Mouse (Mus musculus) urinary bladder, postnatal 4 days (tissue): ENCODE data around the gene Map1s.
"Not testable (repeated sequence)": the region's sequence is repeated elsewhere in the genome, so short reads cannot be mapped to it uniquely, and the experiment has no call there.

ENCODE experiments used
- DNase-seq, 2 experiments: peaks; one replicate each; pipeline ENCODE4 v3.0.0; 2021 to 2022; ENCODE audit warnings: low spot score in 2 of 2

The Map1s gene

DNA sequence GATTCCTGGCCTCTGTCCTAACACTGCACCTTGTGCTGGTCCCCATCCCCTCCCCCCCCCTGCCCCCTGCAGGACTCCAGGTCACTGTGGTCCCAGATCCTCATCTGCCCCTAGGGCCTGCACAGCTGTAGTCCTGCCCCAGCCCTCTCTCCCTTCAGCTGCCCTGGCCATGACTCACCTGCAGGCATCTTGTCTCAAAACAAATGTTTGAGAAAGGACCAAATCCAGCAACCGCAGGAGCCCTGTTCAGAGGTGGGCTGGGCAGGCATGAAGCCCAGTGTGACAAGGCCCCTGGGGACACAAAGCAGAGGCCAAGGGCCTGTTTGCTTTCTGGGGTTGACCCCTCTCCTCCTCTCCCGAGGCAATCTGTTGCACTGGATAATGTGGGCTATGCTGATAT lies 27.6 kb upstream of the Map1s start:
- DNase-seq, result no peak

DNA sequence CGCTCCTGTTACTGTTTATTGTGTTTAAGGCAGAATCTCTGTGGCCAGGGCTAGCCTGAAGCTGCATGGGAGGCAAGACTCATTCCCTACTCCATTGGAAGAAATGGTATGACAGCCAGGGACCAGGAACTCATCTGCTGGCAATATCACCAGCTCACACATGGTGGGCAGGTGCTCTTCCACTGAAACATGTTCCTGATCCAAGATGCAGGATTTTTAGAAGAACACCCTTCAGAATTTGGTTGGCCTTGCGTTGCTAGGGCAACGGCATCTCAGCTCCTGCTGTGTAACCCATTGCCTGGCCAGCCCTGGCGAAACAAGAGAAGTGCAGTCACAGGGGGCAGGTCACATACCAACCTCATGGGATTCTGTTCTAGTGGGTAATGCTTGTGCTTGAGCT lies 26.2 kb upstream of the Map1s start:
- no peak for DNase-seq

DNA sequence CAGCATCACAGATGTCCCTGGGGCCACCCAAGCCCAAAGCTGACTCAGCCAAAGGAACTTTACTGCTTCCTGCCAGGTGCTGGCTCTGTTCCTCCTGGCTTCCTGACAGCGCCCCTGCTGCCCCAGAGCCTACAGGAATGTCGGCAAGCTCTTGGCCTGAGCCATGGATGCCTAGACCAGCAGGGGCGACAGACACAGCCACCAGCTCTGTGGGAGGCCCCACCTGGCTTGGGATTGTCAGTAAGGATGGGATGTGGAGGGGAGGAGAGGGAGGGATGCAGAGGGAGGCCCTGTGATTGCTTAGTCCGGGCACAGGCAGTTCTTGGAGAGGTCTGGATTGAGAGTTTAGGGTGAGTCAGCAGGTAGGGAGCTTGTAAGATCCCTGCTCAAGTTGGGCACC lies 25.6 kb upstream of the Map1s start:
- no peak for DNase-seq

DNA sequence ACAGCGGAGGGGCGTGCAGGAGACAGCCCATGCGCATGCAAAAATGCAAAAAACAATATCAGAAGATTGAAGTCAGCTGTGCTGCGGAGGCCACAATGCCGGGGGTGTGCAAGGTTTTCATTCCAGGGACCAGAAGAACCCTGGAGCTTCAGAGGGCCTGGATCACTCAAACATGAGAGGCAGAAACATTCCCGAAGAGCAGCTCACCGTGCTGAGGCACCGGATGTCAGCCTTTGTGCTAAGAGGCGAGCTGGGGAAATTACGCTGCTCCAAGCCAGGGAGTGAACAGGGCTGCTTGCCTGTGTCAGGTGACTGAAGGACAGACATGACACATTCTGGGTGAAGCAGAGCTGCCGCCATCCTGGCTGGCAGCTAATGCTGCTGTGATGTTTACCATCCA lies 25.2 kb upstream of the Map1s start:
- DNase-seq, result no peak

DNA sequence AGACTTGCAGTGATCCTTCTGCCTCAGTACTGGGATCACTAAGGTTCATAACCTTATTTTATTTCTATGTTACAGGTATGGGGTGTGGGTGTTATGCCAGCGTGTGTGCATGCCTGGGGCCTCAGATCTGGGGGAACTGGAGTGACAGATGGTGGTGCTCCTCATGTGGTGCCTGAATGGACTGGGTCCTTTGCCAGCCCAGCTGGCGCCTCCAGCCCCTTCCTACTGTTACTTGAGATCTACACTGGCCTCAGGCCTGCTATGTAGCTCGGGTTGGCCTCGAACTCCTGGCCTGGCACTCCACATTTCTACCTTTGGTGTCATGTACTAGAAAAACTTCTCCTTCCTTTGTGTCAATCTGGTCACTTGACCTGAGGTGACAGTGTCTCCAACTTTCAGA lies 21.5 kb upstream of the Map1s start:
- DNase-seq, result no peak

DNA sequence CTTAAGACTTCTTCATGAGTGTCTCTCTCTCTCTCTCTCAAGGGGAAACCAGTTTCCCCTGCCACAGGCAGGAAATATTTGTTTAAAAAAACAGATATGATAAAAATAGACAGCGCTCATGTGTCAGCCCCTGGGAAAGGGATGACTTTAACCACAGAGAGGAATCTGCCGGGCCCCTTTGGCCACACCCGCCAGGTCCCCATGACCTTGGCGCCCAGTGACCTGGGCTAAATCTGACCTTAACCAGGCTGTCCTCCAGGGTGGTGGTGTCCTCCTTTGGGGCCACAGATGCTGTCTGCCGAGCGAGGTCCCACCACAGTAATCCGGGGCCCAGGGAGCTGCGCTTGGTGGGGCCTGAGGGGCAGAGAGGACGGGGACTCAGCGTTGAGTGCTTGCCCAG lies 21.0 kb upstream of the Map1s start:
- no peak for DNase-seq

- DNase-seq, result no peak
Measured at GRCm38 (mm10) chr8:70885612-70886011, 20.1 kb upstream of the Map1s start.

- DNase-seq, result no peak
Measured at GRCm38 (mm10) chr8:70887669-70888068, 18.1 kb upstream of the Map1s start.

GRCm38 (mm10) chr8:70890656-70891055 lies 15.1 kb upstream of the Map1s start:
- DNase-seq, result no peak

DNA sequence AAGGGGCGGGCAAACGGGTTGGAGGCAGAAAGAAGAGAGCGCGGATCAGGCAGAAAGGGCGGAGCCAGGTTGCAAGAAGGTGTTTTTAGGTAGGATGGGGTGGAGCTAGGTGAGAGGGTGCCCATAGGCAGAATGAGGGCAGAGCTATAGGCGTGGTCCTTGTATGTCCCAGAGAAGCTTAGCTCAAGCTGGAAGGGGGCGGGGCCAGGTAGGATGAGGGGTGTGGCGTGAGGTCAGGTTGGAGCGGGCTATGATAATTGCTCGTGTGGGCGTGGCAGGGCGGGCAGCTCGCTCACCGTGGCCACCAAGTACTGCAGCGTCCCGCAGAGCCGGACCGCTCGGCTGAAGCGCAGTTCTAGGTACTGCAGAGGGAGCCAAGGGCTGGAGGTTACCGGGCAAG lies 14.4 kb upstream of the Map1s start:
- DNase-seq, result no peak

DNA sequence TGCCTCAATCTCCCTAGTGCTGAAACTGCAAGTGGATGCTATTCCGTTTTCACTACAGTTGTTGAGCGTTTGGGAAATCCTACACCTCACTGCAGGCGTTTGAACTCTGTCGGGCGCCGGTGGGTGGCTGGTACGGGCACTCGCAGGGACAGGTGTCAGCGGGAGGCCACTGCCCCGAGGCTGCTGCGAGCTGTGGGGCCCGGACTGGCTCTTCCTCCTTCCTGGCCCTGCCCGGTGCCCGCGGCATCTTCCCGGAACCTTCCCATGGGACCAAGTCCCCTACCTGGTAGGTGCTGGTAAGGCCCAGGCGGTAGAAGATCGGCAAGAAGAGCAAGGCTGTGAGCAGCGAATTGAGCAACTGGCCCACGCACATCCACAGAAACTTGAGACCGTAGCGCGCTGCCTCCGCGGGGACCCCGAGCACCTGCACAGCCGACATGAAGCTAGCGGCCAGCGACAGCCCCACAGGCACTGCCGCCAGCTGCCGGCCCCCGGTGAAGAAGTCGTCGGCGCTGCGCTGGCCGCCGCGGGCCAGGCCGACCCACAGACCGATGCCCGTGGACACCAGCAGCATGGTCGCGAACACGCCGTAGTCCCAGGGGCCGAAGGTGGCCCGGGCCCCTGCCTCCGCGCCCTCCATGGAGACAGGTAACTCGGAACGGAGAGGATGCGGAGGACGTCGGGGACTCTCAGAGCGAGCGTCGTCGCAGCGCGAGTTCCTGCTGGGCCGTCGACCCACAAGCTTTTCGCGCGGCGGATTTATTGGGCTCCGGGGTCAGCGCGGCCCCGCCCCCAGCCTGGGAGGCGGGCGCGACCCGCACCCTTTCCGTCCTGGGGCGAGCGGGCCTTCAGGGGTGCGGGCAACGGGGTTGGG lies 13.5 kb upstream of the Map1s start, which contains the start of gene Slc5a5:
Slc5a5 (minus strand) TSS at position 736 of the 874 bp plus-strand sequence.
- no peak for DNase-seq

- no peak for DNase-seq
Measured at GRCm38 (mm10) chr8:70892896-70893655, 12.7 kb upstream of the Map1s start.

GRCm38 (mm10) chr8:70893656-70894384 lies 11.9 kb upstream of the Map1s start:
- peak; percentile 66 to 82 for DNase-seq

DNA sequence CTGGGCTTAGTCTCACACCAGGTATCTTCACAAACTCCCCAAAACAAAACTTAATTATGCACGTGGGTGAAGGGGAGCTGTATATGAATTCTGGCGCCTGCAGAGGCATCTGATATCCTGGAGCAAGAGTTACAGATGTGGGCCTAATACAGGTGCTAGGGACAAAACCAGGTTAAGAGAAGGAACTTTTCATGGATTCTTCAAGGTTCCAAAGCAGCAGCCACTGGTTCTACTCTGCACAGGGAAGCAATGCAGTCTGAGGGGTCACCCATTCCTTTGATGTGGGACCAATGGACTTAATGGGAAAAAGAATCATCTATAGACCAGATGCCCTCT lies 11.4 kb upstream of the Map1s start:
- no peak for DNase-seq

DNA sequence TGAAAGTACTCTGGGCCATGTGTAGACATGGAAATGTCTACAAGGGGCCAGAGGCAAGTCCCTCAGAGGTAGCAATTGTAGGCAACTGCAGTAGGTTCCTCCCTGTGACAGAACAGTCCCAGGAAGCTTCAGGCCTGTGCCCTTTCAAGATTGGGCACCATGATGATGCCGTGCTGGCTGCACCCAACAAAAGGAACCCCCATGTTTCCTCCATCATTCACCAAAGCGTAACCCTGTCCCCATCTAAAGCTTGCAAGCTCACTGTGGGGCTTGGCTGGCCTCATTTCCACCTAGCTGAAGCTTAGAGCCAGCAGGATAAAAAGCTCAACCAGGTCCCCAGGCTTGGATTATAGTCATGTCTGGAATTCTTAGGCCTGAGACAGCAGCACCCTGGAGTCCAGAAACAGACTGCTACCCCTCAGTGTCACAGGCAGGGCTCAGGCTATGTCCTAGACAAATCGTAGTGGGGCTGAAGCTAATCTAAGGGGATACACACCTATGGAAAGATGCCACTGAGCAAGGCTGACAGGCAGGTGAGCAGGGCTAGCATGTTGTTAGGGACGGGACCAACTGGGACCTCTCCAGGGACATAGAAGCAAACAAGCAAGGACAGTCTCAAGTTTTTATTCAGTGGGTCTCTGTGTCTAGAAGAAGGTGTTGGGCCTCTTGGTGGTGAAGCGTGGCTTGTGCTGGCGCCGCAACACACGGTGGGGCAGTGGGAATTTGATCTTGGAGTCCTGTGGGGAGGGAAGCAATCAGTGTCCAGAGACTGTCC lies 10.8 kb upstream of the Map1s start:
- DNase-seq, result no peak

DNA sequence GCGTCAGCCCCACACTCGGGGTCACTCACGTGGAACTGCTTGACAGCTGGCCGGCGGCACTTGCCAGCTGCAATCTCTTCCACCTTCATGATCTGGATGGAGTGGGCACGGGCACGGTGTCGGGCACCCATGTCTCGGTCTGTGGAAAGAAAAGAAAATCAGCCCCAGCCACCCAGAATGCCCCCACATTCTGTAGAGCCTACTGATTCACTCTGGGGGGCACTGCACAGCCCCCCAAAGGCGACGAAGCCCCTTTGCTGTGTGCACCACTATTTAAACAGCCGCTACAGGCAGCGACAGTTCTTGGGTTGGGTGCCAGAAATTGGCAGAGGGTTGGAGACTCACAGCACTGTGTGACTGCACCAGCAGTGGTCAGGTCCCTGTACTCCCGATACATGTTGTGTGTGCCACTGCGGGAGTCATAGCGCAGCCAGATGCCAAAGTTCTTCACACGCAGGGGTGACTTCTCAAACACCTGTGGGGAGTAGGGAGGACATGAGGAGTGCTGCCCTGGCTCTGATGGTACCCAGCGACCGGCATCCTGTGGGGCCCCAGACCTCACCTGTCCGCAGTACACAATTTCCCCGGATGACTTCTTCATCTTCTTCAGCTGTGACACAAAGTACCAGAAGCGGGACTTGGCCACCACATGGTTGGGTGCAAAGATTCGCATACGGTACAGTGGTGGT lies 10.0 kb upstream of the Map1s start:
- not testable (repeated sequence) for DNase-seq

DNA sequence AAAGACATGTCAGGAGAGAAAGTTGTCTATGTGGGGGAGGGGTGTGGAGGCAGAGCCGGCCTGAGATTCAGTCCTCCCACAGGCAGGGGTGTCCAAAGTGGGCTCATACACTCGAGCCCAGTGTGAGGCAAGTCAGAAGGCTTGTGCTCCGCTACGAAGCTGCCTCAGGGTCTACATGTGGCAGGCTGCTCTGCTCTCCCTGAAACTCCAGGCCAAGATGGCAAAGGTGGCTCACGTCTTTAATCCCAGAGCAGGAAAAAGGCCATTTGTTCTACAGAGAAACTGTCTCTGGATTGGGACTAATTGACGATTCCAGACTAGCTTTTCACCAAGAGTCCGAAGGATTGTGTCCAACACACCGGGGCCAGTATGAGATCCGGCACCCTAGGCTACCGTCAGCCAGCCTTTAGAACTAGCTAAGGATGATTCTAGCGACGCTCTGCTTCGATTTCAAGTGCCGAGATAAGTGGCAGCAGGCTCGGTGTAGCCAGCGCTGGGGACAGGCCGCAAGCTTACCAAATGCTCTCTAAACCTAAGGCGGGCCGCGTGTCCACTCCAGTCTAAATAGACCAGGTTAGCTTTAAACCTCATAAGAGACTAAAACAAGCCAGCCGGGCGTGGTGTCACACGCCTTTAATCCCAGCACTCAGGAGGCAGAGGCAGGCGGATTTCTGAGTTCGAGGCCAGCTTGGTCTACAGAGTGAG lies 9.3 kb upstream of the Map1s start:
- no peak for DNase-seq

DNA sequence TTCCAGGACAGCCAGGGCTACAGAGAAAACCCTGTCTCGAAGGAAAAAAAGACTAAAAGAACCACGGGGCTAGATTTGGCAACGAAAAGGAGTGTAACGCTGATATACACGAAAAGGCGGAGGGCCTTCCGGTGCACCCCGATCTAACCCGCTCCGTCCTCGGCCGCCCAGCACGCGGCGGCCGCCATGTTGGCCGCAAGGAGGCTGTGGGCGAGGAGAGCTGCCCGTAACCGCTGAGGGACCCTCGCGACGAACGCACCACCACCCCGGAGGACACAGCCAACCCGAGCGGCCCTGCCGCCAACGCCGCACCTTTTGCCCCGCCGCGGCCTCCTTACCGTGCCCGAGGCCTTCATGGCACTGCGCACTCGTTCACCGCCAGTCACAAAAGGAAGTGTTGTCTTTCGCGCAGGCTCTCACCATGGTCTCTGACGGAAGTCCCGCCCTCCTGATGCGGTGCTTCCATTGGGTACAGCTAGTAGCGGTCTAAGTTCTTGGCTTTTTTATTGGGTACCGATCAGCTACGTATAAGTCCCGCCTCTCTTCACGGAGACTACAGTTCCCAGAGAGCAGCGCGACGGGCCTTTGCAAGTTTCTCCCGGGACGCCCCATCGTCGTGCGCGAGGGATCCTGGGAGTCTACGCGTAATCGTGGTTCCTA lies 8.6 kb upstream of the Map1s start, which contains the start of gene Rpl18a:
Rpl18a (minus strand) TSS at position 392 of the 660 bp plus-strand sequence.
- peak; percentile 91 to 93 for DNase-seq

- peak; percentile 75 to 88 for DNase-seq
Measured at GRCm38 (mm10) chr8:70897681-70898413, 7.9 kb upstream of the Map1s start.
